Mouse (Mus musculus): ENCODE measurements at regions not wholly inside any gene's neighbourhood (a gene's known extent, or its start where the extent isn't known, plus 50 kb on each side); places are given as distances from the start of the nearest gene placed in this dataset.
A peak's percentile ranks its signal among the peaks of the same experiment; 100 is the strongest.

GRCm38 (mm10) chr9:118341401-118341800 lies 136.6 kb upstream of the Eomes start:
- Histone ChIP-seq H3K9ac (no peak overlapping the region), H3K27ac (no peak overlapping the region), H3K4me2 (peak overlapping the region; percentile 39), H3K4me3 (peak overlapping the region; percentile 26), H3K4me1 (0 out of 2 replicates have a peak, but pooled peaks cover 3% of the 10 kb centered on the region), H3K9me3 (no peaks in the 10 kb centered on the region), H3K27me3 (no peaks in the 10 kb centered on the region), H3K36me3 (no peaks in the 10 kb centered on the region)
- 57% methylated on average over 12 of the region's 12 CpGs for WGBS
- ATAC-seq (ENCODE audit: insufficient number of reproducible peaks, low FRiP score, low TSS enrichment, low read depth): no peak

GRCm38 (mm10) chr9:118354911-118355310 lies 123.1 kb upstream of the Eomes start:
- H3K9ac ChIP-seq: no peak overlapping the region
- H3K27ac ChIP-seq: no peak overlapping the region
- no peaks in the 10 kb centered on the region for H3K9me3 ChIP-seq
- H3K4me2 ChIP-seq: no peak overlapping the region
- no peaks in the 10 kb centered on the region for H3K36me3 ChIP-seq
- 91% methylated on average over 10 of the region's 10 CpGs for WGBS
- H3K27me3 ChIP-seq: no peaks in the 10 kb centered on the region
- no peak overlapping the region for H3K4me3 ChIP-seq
- H3K4me1 ChIP-seq: no peaks in the 10 kb centered on the region
- no peak for ATAC-seq (ENCODE audit: insufficient number of reproducible peaks, low FRiP score, low TSS enrichment, low read depth)

DNA sequence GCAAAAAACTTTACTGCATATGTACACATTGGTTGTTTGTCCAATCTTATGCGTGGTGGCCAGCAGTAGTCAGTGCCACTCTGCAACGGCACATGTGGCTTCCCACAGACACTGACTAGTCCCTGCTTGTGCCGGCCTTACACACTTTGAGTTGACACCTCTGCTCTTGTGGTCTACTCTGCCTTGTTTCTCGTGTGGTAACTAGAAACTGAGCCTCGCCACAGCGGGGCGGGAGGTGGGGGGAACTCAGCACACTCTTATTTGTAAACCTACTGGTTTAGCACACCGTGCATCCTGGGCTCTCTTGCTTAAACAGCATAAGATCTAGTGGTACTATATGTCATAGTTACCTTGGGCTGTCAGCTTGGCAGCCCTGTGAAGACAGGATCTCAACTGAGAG lies 120.6 kb upstream of the Eomes start:
- 90% methylated on average over 8 of the region's 8 CpGs for WGBS
- Histone ChIP-seq H3K36me3 (no peaks in the 10 kb centered on the region), H3K4me1 (no peaks in the 10 kb centered on the region), H3K9ac (no peak overlapping the region), H3K4me2 (no peak overlapping the region), H3K9me3 (no peaks in the 10 kb centered on the region), H3K27ac (no peak overlapping the region), H3K27me3 (no peaks in the 10 kb centered on the region), H3K4me3 (no peak overlapping the region)
- ATAC-seq (ENCODE audit: insufficient number of reproducible peaks, low FRiP score, low TSS enrichment, low read depth): no peak

GRCm38 (mm10) chr9:118363929-118364328 lies 114.1 kb upstream of the Eomes start:
- Histone ChIP-seq H3K4me3 (no peak overlapping the region), H3K27ac (no peak overlapping the region), H3K36me3 (no peaks in the 10 kb centered on the region), H3K4me1 (no peaks in the 10 kb centered on the region), H3K4me2 (no peak overlapping the region), H3K9ac (no peak overlapping the region), H3K9me3 (no peaks in the 10 kb centered on the region), H3K27me3 (no peaks in the 10 kb centered on the region)
- ATAC-seq (ENCODE audit: insufficient number of reproducible peaks, low FRiP score, low TSS enrichment, low read depth): no peak
- WGBS: 80% methylated on average over 2 of the region's 2 CpGs

DNA sequence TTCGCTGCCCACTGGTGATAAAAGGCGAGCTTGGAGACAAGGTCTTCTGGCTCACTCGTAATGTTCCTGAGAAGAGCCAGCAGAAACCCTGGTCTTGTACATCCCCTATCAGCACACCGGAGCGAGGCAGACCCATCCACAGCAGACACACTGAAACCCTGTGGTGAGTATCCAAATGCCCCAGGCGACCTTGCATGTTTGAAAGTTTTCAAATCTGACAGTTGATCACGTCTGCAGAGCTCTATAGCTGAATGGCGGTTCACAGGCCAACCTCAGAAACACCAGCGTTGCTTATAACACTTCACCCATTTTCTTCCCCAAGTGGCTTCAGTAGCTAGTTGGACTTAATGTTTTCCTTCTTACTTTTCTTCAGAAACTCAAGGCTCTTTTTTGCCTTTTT lies 112.6 kb upstream of the Eomes start:
- Histone ChIP-seq H3K36me3 (no peaks in the 10 kb centered on the region), H3K9ac (no peak overlapping the region), H3K27ac (no peak overlapping the region), H3K4me1 (no peaks in the 10 kb centered on the region), H3K4me3 (no peak overlapping the region), H3K9me3 (no peaks in the 10 kb centered on the region), H3K4me2 (no peak overlapping the region), H3K27me3 (no peaks in the 10 kb centered on the region)
- WGBS: 78% methylated on average over 9 of the region's 9 CpGs
- no peak for ATAC-seq (ENCODE audit: insufficient number of reproducible peaks, low FRiP score, low TSS enrichment, low read depth)

- ATAC-seq (ENCODE audit: insufficient number of reproducible peaks, low FRiP score, low TSS enrichment, low read depth): no peak
- H3K9ac ChIP-seq: no peak overlapping the region
- no peak overlapping the region for H3K27ac ChIP-seq
- H3K9me3 ChIP-seq: no peaks in the 10 kb centered on the region
- no peak overlapping the region for H3K4me2 ChIP-seq
- H3K27me3 ChIP-seq: no peaks in the 10 kb centered on the region
- no peak overlapping the region for H3K4me3 ChIP-seq
- no peaks in the 10 kb centered on the region for H3K4me1 ChIP-seq
- no peaks in the 10 kb centered on the region for H3K36me3 ChIP-seq
- 68% methylated on average over 4 of the region's 4 CpGs for WGBS
Observed at GRCm38 (mm10) chr9:118367314-118367713, 110.7 kb upstream of the Eomes start.

- H3K4me2 ChIP-seq: no peak overlapping the region
- WGBS: 69% methylated on average over 6 of the region's 6 CpGs
- no peak for ATAC-seq (ENCODE audit: insufficient number of reproducible peaks, low FRiP score, low TSS enrichment, low read depth)
- H3K4me1 ChIP-seq: no peaks in the 10 kb centered on the region
- H3K36me3 ChIP-seq: no peaks in the 10 kb centered on the region
- no peak overlapping the region for H3K27ac ChIP-seq
- H3K4me3 ChIP-seq: no peak overlapping the region
- H3K27me3 ChIP-seq: no peaks in the 10 kb centered on the region
- H3K9ac ChIP-seq: no peak overlapping the region
- H3K9me3 ChIP-seq: no peaks in the 10 kb centered on the region
Observed at GRCm38 (mm10) chr9:118370581-118370980, 107.4 kb upstream of the Eomes start.

- H3K36me3 ChIP-seq: no peaks in the 10 kb centered on the region
- H3K4me2 ChIP-seq: no peak overlapping the region
- no peak overlapping the region for H3K9ac ChIP-seq
- no peak overlapping the region for H3K27ac ChIP-seq
- H3K9me3 ChIP-seq: no peaks in the 10 kb centered on the region
- 73% methylated on average over 5 of the region's 5 CpGs for WGBS
- no peak overlapping the region for H3K4me3 ChIP-seq
- H3K27me3 ChIP-seq: no peaks in the 10 kb centered on the region
- no peaks in the 10 kb centered on the region for H3K4me1 ChIP-seq
- no peak for ATAC-seq (ENCODE audit: insufficient number of reproducible peaks, low FRiP score, low TSS enrichment, low read depth)
Observed at GRCm38 (mm10) chr9:118374680-118375079, 103.3 kb upstream of the Eomes start.

GRCm38 (mm10) chr9:118379055-118379454 lies 99.0 kb upstream of the Eomes start:
- no peak overlapping the region for H3K4me3 ChIP-seq
- no peak overlapping the region for H3K4me2 ChIP-seq
- 17% methylated on average over 6 of the region's 6 CpGs for WGBS
- H3K9me3 ChIP-seq: no peaks in the 10 kb centered on the region
- ATAC-seq (ENCODE audit: insufficient number of reproducible peaks, low FRiP score, low TSS enrichment, low read depth): no peak
- H3K27me3 ChIP-seq: no peaks in the 10 kb centered on the region
- no peaks in the 10 kb centered on the region for H3K36me3 ChIP-seq
- no peaks in the 10 kb centered on the region for H3K4me1 ChIP-seq
- H3K27ac ChIP-seq: no peak overlapping the region
- no peak overlapping the region for H3K9ac ChIP-seq

DNA sequence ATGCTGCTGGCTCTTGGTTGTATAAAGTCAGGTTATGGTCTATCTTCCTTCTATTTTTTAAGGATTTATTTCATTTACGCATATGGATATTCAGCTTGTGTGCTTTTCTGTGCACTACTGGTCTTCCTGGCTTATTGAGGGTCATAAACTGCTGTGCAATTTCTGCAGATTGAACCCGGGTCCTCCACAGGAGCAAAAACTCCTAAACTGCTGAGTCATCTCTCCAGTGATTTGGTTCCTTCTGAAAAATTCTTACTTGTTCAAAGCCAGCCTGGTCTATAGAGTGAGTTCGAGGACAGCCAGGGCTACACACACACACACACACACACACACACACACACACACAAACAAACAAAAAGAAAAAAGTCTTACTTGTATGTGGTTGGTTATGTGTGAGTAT lies 95.5 kb upstream of the Eomes start:
- no peak overlapping the region for H3K9ac ChIP-seq
- ATAC-seq (ENCODE audit: insufficient number of reproducible peaks, low FRiP score, low TSS enrichment, low read depth): no peak
- WGBS: 80% methylated on average over 3 of the region's 3 CpGs
- peaks cover 7% of the 10 kb centered on the region for H3K27me3 ChIP-seq
- H3K27ac ChIP-seq: no peak overlapping the region
- no peaks in the 10 kb centered on the region for H3K9me3 ChIP-seq
- no peak overlapping the region for H3K4me3 ChIP-seq
- no peaks in the 10 kb centered on the region for H3K4me1 ChIP-seq
- H3K36me3 ChIP-seq: no peaks in the 10 kb centered on the region
- H3K4me2 ChIP-seq: no peak overlapping the region

DNA sequence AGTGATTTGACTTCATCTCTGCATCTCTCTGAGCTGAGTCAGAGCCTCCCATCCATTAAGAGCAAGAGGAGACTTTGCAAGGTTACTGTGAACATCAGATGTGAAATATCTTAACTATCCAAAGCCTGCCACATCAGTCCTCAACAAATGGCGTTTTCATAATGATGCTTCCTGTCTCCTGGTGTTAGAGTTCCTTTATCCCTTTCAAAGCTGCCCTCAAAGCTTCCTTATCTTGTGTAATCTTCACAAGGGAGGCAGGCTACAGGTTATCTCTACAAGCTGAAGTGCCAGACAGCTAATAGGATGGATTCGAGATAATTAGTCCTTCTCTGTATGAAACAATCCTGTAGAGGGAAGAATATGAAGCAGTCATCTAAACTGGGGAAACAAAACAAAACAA lies 93.4 kb upstream of the Eomes start:
- Histone ChIP-seq H3K9me3 (no peaks in the 10 kb centered on the region), H3K4me2 (no peak overlapping the region), H3K4me1 (peaks cover 6% of the 10 kb centered on the region; the same call in 1 of the 2 replicates), H3K9ac (no peak overlapping the region), H3K27ac (no peak overlapping the region), H3K27me3 (peaks cover 12% of the 10 kb centered on the region), H3K4me3 (no peak overlapping the region), H3K36me3 (no peaks in the 10 kb centered on the region)
- ATAC-seq (ENCODE audit: insufficient number of reproducible peaks, low FRiP score, low TSS enrichment, low read depth): no peak
- WGBS: 40% methylated on average over 2 of the region's 2 CpGs

- no peak for ATAC-seq (ENCODE audit: insufficient number of reproducible peaks, low FRiP score, low TSS enrichment, low read depth)
- Histone ChIP-seq H3K36me3 (no peaks in the 10 kb centered on the region), H3K27ac (no peak overlapping the region), H3K27me3 (peaks cover 29% of the 10 kb centered on the region), H3K4me1 (peaks cover 6% of the 10 kb centered on the region; the same call in 1 of the 2 replicates), H3K4me3 (no peak overlapping the region), H3K9me3 (no peaks in the 10 kb centered on the region), H3K4me2 (no peak overlapping the region), H3K9ac (no peak overlapping the region)
- 30% methylated on average over 8 of the region's 8 CpGs for WGBS
Observed at GRCm38 (mm10) chr9:118387631-118388030, 90.4 kb upstream of the Eomes start.

Data from limb, embryonic 15.5 days (tissue).